Mouse (Mus musculus) MEL (cell line): ENCODE data around the gene Hoxa9. TPM values are rescaled to one million over a fixed set of nuclear protein-coding genes. Genes with fewer than 3 reads are reported as not detected.

ENCODE experiments used
- DNase-seq: peaks from one replicate; pipeline ENCODE4 v3.0.0; 2011; ENCODE audit warnings: low read depth, low spot score
- H3K27ac ChIP-seq: 2 replicates; pipeline ENCODE4 v1.5.1; 2012; ENCODE audit warnings: low read depth, mild to moderate bottlenecking, control low read depth, low read length, moderate library complexity; ENCODE audit not compliant: control insufficient read depth
- H3K27me3 ChIP-seq, 2 experiments: fragments of 150-350 bp in 1 of 2; sonication (generic) in 1 of 2; 2 replicates each; pipeline ENCODE4 v1.6.1; 2012; ENCODE audit warnings: low read length in 2 of 2, mild to moderate bottlenecking in 2 of 2, improper control_type of control experiment in 1 of 2, moderate library complexity in 1 of 2; ENCODE audit not compliant: insufficient read depth in 2 of 2, control insufficient read depth in 1 of 2
- H3K36me3 ChIP-seq, 2 experiments: 2 replicates each; pipeline ENCODE4 v1.6.1; 2012 to 2014; ENCODE audit warnings: low read length in 2 of 2, improper control_type of control experiment in 1 of 2, inconsistent platforms in 1 of 2, mild to moderate bottlenecking in 1 of 2; ENCODE audit not compliant: insufficient read depth in 2 of 2, control insufficient read depth in 1 of 2
- H3K4me1 ChIP-seq, 2 experiments: fragments of 150-350 bp in 1 of 2; sonication (generic) in 1 of 2; 2 replicates each; pipeline ENCODE4 v1.6.1; 2012; ENCODE audit warnings: low read length in 2 of 2, improper control_type of control experiment in 1 of 2, mild to moderate bottlenecking in 1 of 2; ENCODE audit not compliant: insufficient read depth in 2 of 2, control insufficient read depth in 1 of 2
- H3K4me3 ChIP-seq, 2 experiments: fragments of 150-350 bp in 1 of 2; sonication (generic) in 1 of 2; 2 replicates each; pipeline ENCODE4 v1.5.1; 2012; ENCODE audit warnings: low read depth in 2 of 2, low read length in 2 of 2, mild to moderate bottlenecking in 2 of 2, moderate library complexity in 2 of 2, control low read depth in 1 of 2, improper control_type of control experiment in 1 of 2; ENCODE audit not compliant: control insufficient read depth in 1 of 2, insufficient read depth in 1 of 2
- H3K79me2 ChIP-seq: 2 replicates; pipeline ENCODE4 v1.6.1; 2012; ENCODE audit warnings: mild to moderate bottlenecking, low read length, moderate library complexity; ENCODE audit not compliant: control insufficient read depth, poor library complexity, insufficient read depth
- H3K9ac ChIP-seq: 2 replicates; pipeline ENCODE4 v1.6.1; 2012; ENCODE audit warnings: low read depth, mild to moderate bottlenecking, control low read depth, low read length, moderate library complexity; ENCODE audit not compliant: control insufficient read depth, poor library complexity, severe bottlenecking
- H3K9me3 ChIP-seq: fragments of 150-350 bp; sonication (generic); replicated peaks from 2 replicates; pipeline ENCODE4 v1.6.1; 2012; ENCODE audit warnings: mild to moderate bottlenecking, low read length, improper control_type of control experiment, moderate library complexity; ENCODE audit not compliant: insufficient read depth
- CTCF ChIP-seq, 3 experiments: IDR thresholded peaks in 2 of 3; conservative IDR thresholded peaks in 1 of 3; 2 replicates each; pipeline ENCODE4 v1.5.1; 2011 to 2012; ENCODE audit warnings: low read length in 3 of 3, low read depth in 2 of 3, mild to moderate bottlenecking in 2 of 3, improper control_type of control experiment in 1 of 3, inconsistent platforms in 1 of 3, mixed read lengths in 1 of 3, moderate library complexity in 1 of 3; ENCODE audit not compliant: control insufficient read depth in 1 of 3, insufficient read depth in 1 of 3, poor library complexity in 1 of 3, severe bottlenecking in 1 of 3
- E2F4 ChIP-seq: IDR thresholded peaks from 2 replicates; pipeline ENCODE4 v1.6.1; 2011; ENCODE audit warnings: low read depth, low read length, improper control_type of control experiment, borderline replicate concordance
- ELF1 ChIP-seq: IDR thresholded peaks from 2 replicates; pipeline ENCODE4 v1.6.1; 2014; ENCODE audit warnings: low read depth, mild to moderate bottlenecking, inconsistent platforms, low read length, improper control_type of control experiment, moderate library complexity
- GATA1 ChIP-seq: IDR thresholded peaks from 2 replicates; pipeline ENCODE4 v1.6.1; 2011; ENCODE audit warnings: low read depth, low read length, improper control_type of control experiment
- JUND ChIP-seq: IDR thresholded peaks from 2 replicates; pipeline ENCODE4 v1.6.1; 2011; ENCODE audit warnings: low read depth, mild to moderate bottlenecking, improper control_type of control experiment, low read length
- MAFK ChIP-seq: IDR thresholded peaks from 2 replicates; pipeline ENCODE4 v1.6.1; 2011; ENCODE audit warnings: low read depth, mild to moderate bottlenecking, low read length, improper control_type of control experiment, borderline replicate concordance
- MAZ ChIP-seq: IDR thresholded peaks from 2 replicates; pipeline ENCODE4 v1.6.1; 2012; ENCODE audit warnings: low read depth, mild to moderate bottlenecking, inconsistent platforms, low read length, improper control_type of control experiment
- MYC ChIP-seq: IDR thresholded peaks from 2 replicates; pipeline ENCODE4 v1.6.1; 2011; ENCODE audit warnings: low read depth, mild to moderate bottlenecking, low read length, improper control_type of control experiment, moderate library complexity
- NELFE ChIP-seq: IDR thresholded peaks from 2 replicates; pipeline ENCODE4 v1.6.1; 2011; ENCODE audit warnings: low read depth, low read length, improper control_type of control experiment
- POLR2AphosphoS5 ChIP-seq: IDR thresholded peaks from 2 replicates; pipeline ENCODE4 v1.6.1; 2012; ENCODE audit warnings: low read depth, borderline replicate concordance, mild to moderate bottlenecking, inconsistent platforms, low read length, moderate library complexity, mixed read lengths
- TAL1 ChIP-seq: IDR thresholded peaks from 2 replicates; pipeline ENCODE4 v1.6.1; 2012; ENCODE audit warnings: mild to moderate bottlenecking, inconsistent platforms, low read length, moderate library complexity, mixed read lengths
- TBP ChIP-seq: IDR thresholded peaks from 2 replicates; pipeline ENCODE4 v1.8.0; 2011; ENCODE audit warnings: low read depth, low read length, improper control_type of control experiment
- USF1 ChIP-seq: IDR thresholded peaks from 2 replicates; pipeline ENCODE4 v1.6.1; 2014; ENCODE audit warnings: low read depth, mild to moderate bottlenecking, inconsistent platforms, low read length, improper control_type of control experiment, moderate library complexity
- USF2 ChIP-seq, 2 experiments: IDR thresholded peaks; 2 replicates each; pipeline ENCODE4 v1.6.1; 2011 to 2012; ENCODE audit warnings: improper control_type of control experiment in 2 of 2, low read length in 2 of 2, borderline replicate concordance in 1 of 2, inconsistent platforms in 1 of 2, low read depth in 1 of 2, mild to moderate bottlenecking in 1 of 2; ENCODE audit not compliant: insufficient read depth in 1 of 2
- ZC3H11A ChIP-seq: IDR thresholded peaks from 2 replicates; pipeline ENCODE4 v1.6.1; 2012; ENCODE audit warnings: low read depth, mild to moderate bottlenecking, inconsistent platforms, low read length, improper control_type of control experiment
- ZMIZ1 ChIP-seq: IDR thresholded peaks from 2 replicates; pipeline ENCODE4 v1.6.1; 2012; ENCODE audit warnings: low read depth, mild to moderate bottlenecking, inconsistent platforms, low read length, improper control_type of control experiment, moderate library complexity
- ZNF384 ChIP-seq: IDR thresholded peaks from 2 replicates; pipeline ENCODE4 v1.6.1; 2012; ENCODE audit warnings: low read depth, mild to moderate bottlenecking, inconsistent platforms, low read length, improper control_type of control experiment
- polyA plus RNA-seq, 2 experiments: library from polyadenylated mRNA; stranded (reverse) in 1 of 2; unstranded in 1 of 2; fragments of >175 nt in 1 of 2; fragments of >200 nt in 1 of 2; gene quantifications; 2 replicates each; pipeline versions ENCODE4 v1.2.1 to v1.2.4; 2012; ENCODE audit warnings: low replicate concordance in 2 of 2, low read depth in 1 of 2; ENCODE audit not compliant: insufficient read length in 2 of 2, insufficient read depth in 1 of 2, missing spikeins in 1 of 2
- total RNA-seq: library from RNA; depleted of rRNA; stranded (reverse); fragments of 300-350 nt; gene quantifications from 2 replicates; pipeline ENCODE4 v1.2.3, GENCODE M21; 2012

The Hoxa9 gene
- total and polyA plus RNA-seq, 3 experiments: not detected

DNA sequence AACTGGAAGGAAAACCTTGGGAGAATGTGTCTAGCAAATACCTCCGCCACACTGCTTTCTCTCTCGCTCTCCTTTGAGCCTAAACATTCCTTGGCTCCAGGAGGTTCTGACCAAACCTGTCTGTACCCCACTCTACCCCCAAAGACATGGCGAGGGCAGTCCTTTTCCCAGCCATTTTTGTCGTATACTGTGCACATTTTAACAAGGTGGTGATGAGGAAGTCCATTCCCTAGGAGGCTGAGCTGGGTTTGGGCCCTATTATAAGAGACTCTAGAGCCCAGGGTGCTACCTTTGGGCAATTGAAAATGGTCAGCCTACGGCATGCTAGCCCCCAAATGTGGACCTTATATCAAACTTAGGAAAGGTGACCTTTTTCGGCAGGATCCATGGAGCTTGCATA is 5.0 kb upstream of the Hoxa9 start:
- no peaks in the 10 kb centered on the region for H3K79me2 ChIP-seq
- no peak overlapping the region for H3K9ac ChIP-seq
- no peak for DNase-seq
- no peaks in the 10 kb centered on the region for H3K9me3 ChIP-seq
- no peaks in the 10 kb centered on the region for H3K4me1 ChIP-seq
- no peak overlapping the region for H3K4me3 ChIP-seq
- H3K36me3 ChIP-seq: no peaks in the 10 kb centered on the region
- H3K27ac ChIP-seq: no peak overlapping the region
- H3K27me3 ChIP-seq: no peaks in the 10 kb centered on the region
- no peak for TF ChIP-seq GATA1
- no peak for TF ChIP-seq MYC
- TF ChIP-seq E2F4: no peak
- no peak for TF ChIP-seq TAL1
- no peak for TF ChIP-seq JUND

DNA sequence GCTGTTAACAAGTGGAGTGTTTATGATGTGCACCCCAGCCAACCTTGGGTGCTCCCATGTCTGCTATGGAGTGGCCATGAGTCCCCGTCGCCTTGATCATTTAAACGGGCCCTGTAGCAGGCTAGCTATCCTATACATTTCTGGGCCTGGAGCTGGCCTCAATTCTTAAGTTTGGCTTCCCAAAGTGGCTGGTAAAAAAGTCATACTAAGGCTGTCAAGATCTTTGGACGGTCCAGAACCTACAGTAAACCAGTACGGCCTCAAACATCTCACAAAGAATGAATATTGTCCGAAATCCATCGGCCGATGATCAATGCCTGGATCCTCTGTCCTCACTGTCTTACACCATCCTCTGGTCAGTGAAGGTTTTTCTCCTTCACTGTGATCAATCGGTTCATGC is 4.4 kb upstream of the Hoxa9 start:
- Histone ChIP-seq H3K27me3 (no peaks in the 10 kb centered on the region), H3K36me3 (no peaks in the 10 kb centered on the region), H3K9me3 (no peaks in the 10 kb centered on the region), H3K27ac (no peak overlapping the region), H3K4me1 (no peaks in the 10 kb centered on the region), H3K4me3 (no peak overlapping the region), H3K9ac (no peak overlapping the region), H3K79me2 (no peaks in the 10 kb centered on the region)
- no peak for TF ChIP-seq USF2 (IDR thresholded peaks at IDR 0.05; ENCODE audit: borderline replicate concordance in 1 of 2, insufficient read depth in 1 of 2, low read depth in 1 of 2, low read length in 2 of 2)
- no peak for TF ChIP-seq POLR2AphosphoS5
- TF ChIP-seq USF1: no peak
- no peak for TF ChIP-seq ZNF384
- TF ChIP-seq ZC3H11A: no peak
- TF ChIP-seq TBP: no peak
- TF ChIP-seq MAFK: no peak
- no peak for TF ChIP-seq ELF1
- TF ChIP-seq CTCF (IDR thresholded peaks at IDR 0.05 in 2 of 3, conservative IDR thresholded peaks at IDR 0.05 in 1 of 3; ENCODE audit: control insufficient read depth in 1 of 3, insufficient read depth in 1 of 3, low read depth in 2 of 3, low read length in 3 of 3, poor library complexity in 1 of 3, severe bottlenecking in 1 of 3): no peak
- TF ChIP-seq JUND: no peak
- TF ChIP-seq MAZ: no peak
- no peak for DNase-seq

DNA sequence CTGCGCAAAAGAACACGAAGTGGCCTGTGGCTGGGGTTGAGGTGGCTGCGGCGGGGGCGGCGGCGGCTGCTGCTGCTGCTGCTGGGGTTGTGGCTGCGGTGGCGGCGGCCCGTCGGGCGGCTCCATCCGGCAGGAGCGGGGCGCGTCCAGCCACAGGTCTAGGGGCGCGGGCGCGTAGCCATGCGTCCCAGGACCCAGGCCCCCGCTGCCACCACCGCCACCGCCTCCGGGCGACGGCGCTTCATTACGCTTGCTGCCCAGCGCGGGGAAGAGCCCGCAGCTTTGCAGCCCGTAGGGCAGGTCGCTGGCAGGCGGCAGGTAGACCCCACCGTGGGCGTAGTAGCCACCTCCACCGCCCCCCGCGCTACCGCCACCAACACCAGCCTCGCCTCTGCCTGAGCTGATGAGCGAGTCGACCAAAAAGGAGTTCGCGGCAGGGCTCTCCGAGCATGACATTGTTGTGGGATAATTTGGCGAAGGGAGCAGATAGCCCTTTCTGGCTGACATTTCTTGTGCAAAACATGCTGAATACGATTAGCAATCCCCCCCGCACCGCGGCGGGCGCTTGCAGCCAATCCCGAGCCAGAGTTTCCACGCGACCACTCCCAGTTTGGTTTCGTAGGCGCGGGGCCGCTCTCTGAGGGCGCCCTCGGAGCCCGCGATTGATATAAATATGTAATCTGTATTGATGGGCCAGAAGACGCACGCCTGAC is 3.7 kb upstream of the Hoxa9 start:
- H3K4me3 ChIP-seq: no peak overlapping the region
- H3K79me2 ChIP-seq: no peaks in the 10 kb centered on the region
- H3K27me3 ChIP-seq: no peaks in the 10 kb centered on the region
- no peaks in the 10 kb centered on the region for H3K36me3 ChIP-seq
- TF ChIP-seq ZMIZ1 (no peak), TBP (no peak), NELFE (no peak)
- TF ChIP-seq, all 39 proteins: peak for 0
- Histone ChIP-seq H3K9me3 (no peaks in the 10 kb centered on the region), H3K9ac (no peak overlapping the region), H3K4me1 (no peaks in the 10 kb centered on the region), H3K27ac (no peak overlapping the region)
- no peak for DNase-seq
